Mouse (Mus musculus) MEL (cell line): ENCODE measurements around the gene Myo1e. TPM values are rescaled to one million over a fixed set of nuclear protein-coding genes. Genes with fewer than 3 reads are reported as not detected.

Experiments used
- DNase-seq: peaks from one replicate; pipeline ENCODE4 v3.0.0; 2011; ENCODE audit warnings: low read depth, low spot score
- H3K27ac ChIP-seq: 2 replicates; pipeline ENCODE4 v1.5.1; 2012; ENCODE audit warnings: low read depth, mild to moderate bottlenecking, control low read depth, low read length, moderate library complexity; ENCODE audit not compliant: control insufficient read depth
- H3K27me3 ChIP-seq, 2 experiments: fragments of 150-350 bp in 1 of 2; sonication (generic) in 1 of 2; 2 replicates each; pipeline ENCODE4 v1.6.1; 2012; ENCODE audit warnings: low read length in 2 of 2, mild to moderate bottlenecking in 2 of 2, improper control_type of control experiment in 1 of 2, moderate library complexity in 1 of 2; ENCODE audit not compliant: insufficient read depth in 2 of 2, control insufficient read depth in 1 of 2
- H3K36me3 ChIP-seq, 2 experiments: 2 replicates each; pipeline ENCODE4 v1.6.1; 2012 to 2014; ENCODE audit warnings: low read length in 2 of 2, improper control_type of control experiment in 1 of 2, inconsistent platforms in 1 of 2, mild to moderate bottlenecking in 1 of 2; ENCODE audit not compliant: insufficient read depth in 2 of 2, control insufficient read depth in 1 of 2
- H3K4me1 ChIP-seq, 2 experiments: fragments of 150-350 bp in 1 of 2; sonication (generic) in 1 of 2; 2 replicates each; pipeline ENCODE4 v1.6.1; 2012; ENCODE audit warnings: low read length in 2 of 2, improper control_type of control experiment in 1 of 2, mild to moderate bottlenecking in 1 of 2; ENCODE audit not compliant: insufficient read depth in 2 of 2, control insufficient read depth in 1 of 2
- H3K4me3 ChIP-seq, 2 experiments: fragments of 150-350 bp in 1 of 2; sonication (generic) in 1 of 2; 2 replicates each; pipeline ENCODE4 v1.5.1; 2012; ENCODE audit warnings: low read depth in 2 of 2, low read length in 2 of 2, mild to moderate bottlenecking in 2 of 2, moderate library complexity in 2 of 2, control low read depth in 1 of 2, improper control_type of control experiment in 1 of 2; ENCODE audit not compliant: control insufficient read depth in 1 of 2, insufficient read depth in 1 of 2
- H3K79me2 ChIP-seq: 2 replicates; pipeline ENCODE4 v1.6.1; 2012; ENCODE audit warnings: mild to moderate bottlenecking, low read length, moderate library complexity; ENCODE audit not compliant: control insufficient read depth, poor library complexity, insufficient read depth
- H3K9ac ChIP-seq: 2 replicates; pipeline ENCODE4 v1.6.1; 2012; ENCODE audit warnings: low read depth, mild to moderate bottlenecking, control low read depth, low read length, moderate library complexity; ENCODE audit not compliant: control insufficient read depth, poor library complexity, severe bottlenecking
- H3K9me3 ChIP-seq: fragments of 150-350 bp; sonication (generic); replicated peaks from 2 replicates; pipeline ENCODE4 v1.6.1; 2012; ENCODE audit warnings: mild to moderate bottlenecking, low read length, improper control_type of control experiment, moderate library complexity; ENCODE audit not compliant: insufficient read depth
- CTCF ChIP-seq, 3 experiments: IDR thresholded peaks in 2 of 3; conservative IDR thresholded peaks in 1 of 3; 2 replicates each; pipeline ENCODE4 v1.5.1; 2011 to 2012; ENCODE audit warnings: low read length in 3 of 3, low read depth in 2 of 3, mild to moderate bottlenecking in 2 of 3, improper control_type of control experiment in 1 of 3, inconsistent platforms in 1 of 3, mixed read lengths in 1 of 3, moderate library complexity in 1 of 3; ENCODE audit not compliant: control insufficient read depth in 1 of 3, insufficient read depth in 1 of 3, poor library complexity in 1 of 3, severe bottlenecking in 1 of 3
- ETS1 ChIP-seq: IDR thresholded peaks from 2 replicates; pipeline ENCODE4 v1.6.1; 2012; ENCODE audit warnings: low read depth, mild to moderate bottlenecking, inconsistent platforms, low read length, improper control_type of control experiment, moderate library complexity
- GABPA ChIP-seq: IDR thresholded peaks from 2 replicates; pipeline ENCODE4 v1.6.1; 2012; ENCODE audit warnings: low read depth, mild to moderate bottlenecking, inconsistent platforms, low read length, improper control_type of control experiment, moderate library complexity
- HCFC1 ChIP-seq: IDR thresholded peaks from 2 replicates; pipeline ENCODE4 v1.6.1; 2012; ENCODE audit warnings: low read depth, mild to moderate bottlenecking, inconsistent platforms, low read length, improper control_type of control experiment, moderate library complexity
- MAX ChIP-seq: IDR thresholded peaks from 2 replicates; pipeline ENCODE4 v1.6.1; 2011; ENCODE audit warnings: low read length, improper control_type of control experiment
- MEF2A ChIP-seq: IDR thresholded peaks from 2 replicates; pipeline ENCODE4 v1.6.1; 2014; ENCODE audit warnings: low read depth, mild to moderate bottlenecking, inconsistent platforms, low read length, improper control_type of control experiment; ENCODE audit not compliant: poor library complexity, insufficient replicate concordance, severe bottlenecking; ENCODE audit errors: extremely low read depth
- MXI1 ChIP-seq: IDR thresholded peaks from 2 replicates; pipeline ENCODE4 v1.6.1; 2011; ENCODE audit warnings: mild to moderate bottlenecking, low read depth, low read length, improper control_type of control experiment
- NELFE ChIP-seq: IDR thresholded peaks from 2 replicates; pipeline ENCODE4 v1.6.1; 2011; ENCODE audit warnings: low read depth, low read length, improper control_type of control experiment
- POLR2AphosphoS2 ChIP-seq: IDR thresholded peaks from 2 replicates; pipeline ENCODE4 v1.6.1; 2011; ENCODE audit warnings: low read length, improper control_type of control experiment
- RCOR1 ChIP-seq: IDR thresholded peaks from 2 replicates; pipeline ENCODE4 v1.6.1; 2012; ENCODE audit warnings: low read depth, mild to moderate bottlenecking, inconsistent platforms, low read length, improper control_type of control experiment
- SMC3 ChIP-seq: IDR thresholded peaks from 2 replicates; pipeline ENCODE4 v1.6.1; 2011; ENCODE audit warnings: low read depth, low read length, improper control_type of control experiment
- TBP ChIP-seq: IDR thresholded peaks from 2 replicates; pipeline ENCODE4 v1.8.0; 2011; ENCODE audit warnings: low read depth, low read length, improper control_type of control experiment
- TCF12 ChIP-seq: IDR thresholded peaks from 2 replicates; pipeline ENCODE4 v1.6.1; 2014; ENCODE audit warnings: low read depth, mild to moderate bottlenecking, inconsistent platforms, low read length, improper control_type of control experiment, moderate library complexity
- UBTF ChIP-seq: IDR thresholded peaks from 2 replicates; pipeline ENCODE4 v1.6.1; 2012; ENCODE audit warnings: low read depth, mild to moderate bottlenecking, inconsistent platforms, low read length, improper control_type of control experiment, moderate library complexity, borderline replicate concordance; ENCODE audit not compliant: insufficient read depth
- USF1 ChIP-seq: IDR thresholded peaks from 2 replicates; pipeline ENCODE4 v1.6.1; 2014; ENCODE audit warnings: low read depth, mild to moderate bottlenecking, inconsistent platforms, low read length, improper control_type of control experiment, moderate library complexity
- polyA plus RNA-seq, 2 experiments: library from polyadenylated mRNA; stranded (reverse) in 1 of 2; unstranded in 1 of 2; fragments of >175 nt in 1 of 2; fragments of >200 nt in 1 of 2; gene quantifications; 2 replicates each; pipeline versions ENCODE4 v1.2.1 to v1.2.4; 2012; ENCODE audit warnings: low replicate concordance in 2 of 2, low read depth in 1 of 2; ENCODE audit not compliant: insufficient read length in 2 of 2, insufficient read depth in 1 of 2, missing spikeins in 1 of 2
- total RNA-seq: library from RNA; depleted of rRNA; stranded (reverse); fragments of 300-350 nt; gene quantifications from 2 replicates; pipeline ENCODE4 v1.2.3, GENCODE M21; 2012

The Myo1e gene
- total and polyA plus RNA-seq, 3 experiments: 4.9 to 7.8 TPM; not detected in 1

GRCm38 (mm10) chr9:70271631-70272030 lies 64.5 kb downstream of the Myo1e start:
- H3K36me3 ChIP-seq: no peaks in the 10 kb centered on the region
- no peak for TF ChIP-seq SMC3
- no peak for TF ChIP-seq NELFE

GRCm38 (mm10) chr9:70274071-70274470 lies 66.9 kb downstream of the Myo1e start:
- TF ChIP-seq USF1 (no peak), TCF12 (no peak), MXI1 (no peak), UBTF (no peak), SMC3 (no peak)
- H3K4me3 ChIP-seq: no peak overlapping the region
- no peak overlapping the region for H3K27ac ChIP-seq
- H3K27me3 ChIP-seq: no peaks in the 10 kb centered on the region; a peak in 1 of 4 replicates
- DNase-seq: no peak
- no peaks in the 10 kb centered on the region for H3K79me2 ChIP-seq
- no peaks in the 10 kb centered on the region for H3K9me3 ChIP-seq
- H3K9ac ChIP-seq: no peak overlapping the region
- H3K36me3 ChIP-seq: no peaks in the 10 kb centered on the region
- H3K4me1 ChIP-seq: no peaks in the 10 kb centered on the region

More at GRCm38 (mm10) chr9:70271631-70272030, 64.5 kb downstream of the Myo1e start:
- H3K9ac ChIP-seq: no peak overlapping the region
- no peaks in the 10 kb centered on the region for H3K9me3 ChIP-seq
- H3K4me3 ChIP-seq: no peak overlapping the region
- H3K79me2 ChIP-seq: no peaks in the 10 kb centered on the region
- H3K27ac ChIP-seq: no peak overlapping the region
- H3K4me1 ChIP-seq: no peaks in the 10 kb centered on the region
- DNase-seq: no peak
- peaks cover 0 to 1% of the 10 kb centered on the region in 2 experiments; a peak in 2 of 4 replicates for H3K27me3 ChIP-seq

GRCm38 (mm10) chr9:70274476-70274875 lies 67.3 kb downstream of the Myo1e start:
- Histone ChIP-seq H3K9ac (no peak overlapping the region), H3K4me3 (no peak overlapping the region), H3K9me3 (no peaks in the 10 kb centered on the region), H3K4me1 (no peaks in the 10 kb centered on the region), H3K36me3 (no peaks in the 10 kb centered on the region), H3K79me2 (no peaks in the 10 kb centered on the region), H3K27me3 (no peaks in the 10 kb centered on the region; a peak in 1 of 4 replicates), H3K27ac (no peak overlapping the region)
- TF ChIP-seq ETS1 (no peak), RCOR1 (no peak), MEF2A (no peak), POLR2AphosphoS2 (no peak), UBTF (no peak), HCFC1 (no peak), GABPA (no peak), TCF12 (no peak), CTCF (IDR thresholded peaks at IDR 0.05 in 2 of 3, conservative IDR thresholded peaks at IDR 0.05 in 1 of 3; ENCODE audit: control insufficient read depth in 1 of 3, insufficient read depth in 1 of 3, low read depth in 2 of 3, low read length in 3 of 3, poor library complexity in 1 of 3, severe bottlenecking in 1 of 3) (no peak), TBP (no peak), MAX (no peak)
- no peak for DNase-seq
